Mouse (Mus musculus) left cerebral cortex, adult 11 months (tissue): ENCODE results near the gene Srd5a1.
A peak's percentile ranks its signal among the peaks of the same experiment; 100 is the strongest.

Experiments
- DNase-seq: peaks from one replicate; pipeline ENCODE4 v3.0.0; 2022; ENCODE audit warnings: low spot score

The Srd5a1 gene

DNA sequence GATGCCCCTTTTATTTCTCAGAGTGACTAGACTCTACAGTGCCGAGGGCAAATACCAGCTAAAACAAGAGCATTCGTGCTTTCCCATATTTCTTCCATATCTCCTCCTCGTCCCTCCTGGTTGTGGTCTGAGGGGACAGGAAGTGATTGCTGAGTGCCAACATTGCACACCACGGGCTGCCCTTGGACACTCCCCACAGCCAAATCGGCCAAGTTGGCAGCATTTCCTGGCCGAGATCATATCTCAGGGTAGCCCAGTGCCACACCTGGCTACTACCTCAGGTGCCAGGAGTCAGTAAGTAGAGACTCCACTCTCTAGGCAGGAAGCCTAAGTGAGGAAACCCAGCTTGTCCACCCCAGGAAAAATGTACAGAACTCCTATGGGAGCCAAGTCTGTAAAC is 70.0 kb downstream of the Srd5a1 start:
- no peak for DNase-seq

DNA sequence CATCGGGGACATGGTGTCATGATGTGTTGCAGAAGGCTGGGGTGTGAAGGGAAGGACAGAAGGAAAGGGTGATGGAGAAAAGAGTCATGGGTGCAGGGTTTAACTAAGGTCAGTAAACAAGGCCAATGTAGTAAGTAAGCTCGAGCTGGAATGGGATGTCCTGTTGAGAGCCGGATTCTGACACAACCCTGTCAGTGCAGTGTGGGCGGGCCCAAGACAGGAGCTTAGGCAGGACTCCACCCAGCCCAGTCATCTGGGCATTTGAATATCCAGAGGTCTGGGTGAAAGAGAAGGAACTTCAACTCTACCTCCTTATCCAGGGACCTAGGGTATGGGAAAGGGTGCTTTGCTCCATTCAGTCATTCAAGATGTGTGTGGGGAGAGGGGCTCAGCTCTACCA is 72.9 kb downstream of the Srd5a1 start:
- DNase-seq = no peak

DNA sequence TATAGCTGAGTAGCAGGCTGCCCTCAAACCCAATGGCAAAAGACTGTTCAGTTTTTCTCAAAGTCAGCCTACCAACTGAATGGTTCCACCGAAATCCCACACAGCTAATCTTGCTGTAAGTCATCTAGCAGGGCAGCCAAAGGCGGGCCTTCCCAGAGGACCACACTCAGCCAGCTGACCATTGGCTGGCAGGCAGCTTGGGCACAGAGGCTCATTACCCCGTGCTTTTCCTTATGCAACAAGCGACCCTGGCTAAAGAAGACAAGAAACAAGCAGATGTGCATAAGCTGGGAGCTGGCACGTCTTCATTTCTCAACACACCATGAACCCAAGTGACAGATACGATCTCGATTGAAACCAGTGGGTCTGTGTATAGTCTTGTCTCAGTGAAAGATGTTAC is 73.9 kb downstream of the Srd5a1 start:
- no peak for DNase-seq

DNA sequence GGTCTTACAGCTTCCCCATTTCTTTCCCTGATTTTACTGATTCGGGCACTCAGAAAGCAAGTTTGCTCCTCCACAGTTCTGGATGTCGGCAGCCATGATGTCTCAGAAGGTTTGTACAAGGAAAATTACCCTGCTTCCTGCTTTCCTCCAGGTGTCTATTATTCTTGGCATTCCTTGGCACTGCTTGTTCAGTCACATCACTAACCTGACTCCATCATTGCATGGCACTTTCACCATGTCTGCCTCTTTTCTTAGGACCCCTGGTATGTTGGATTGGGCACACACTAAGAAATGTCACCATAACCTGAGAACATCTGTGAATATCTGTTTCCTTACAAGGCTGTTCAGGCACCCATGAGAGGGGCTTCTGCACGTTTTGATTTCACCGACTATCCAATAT is 75.2 kb downstream of the Srd5a1 start:
- no peak for DNase-seq

DNA sequence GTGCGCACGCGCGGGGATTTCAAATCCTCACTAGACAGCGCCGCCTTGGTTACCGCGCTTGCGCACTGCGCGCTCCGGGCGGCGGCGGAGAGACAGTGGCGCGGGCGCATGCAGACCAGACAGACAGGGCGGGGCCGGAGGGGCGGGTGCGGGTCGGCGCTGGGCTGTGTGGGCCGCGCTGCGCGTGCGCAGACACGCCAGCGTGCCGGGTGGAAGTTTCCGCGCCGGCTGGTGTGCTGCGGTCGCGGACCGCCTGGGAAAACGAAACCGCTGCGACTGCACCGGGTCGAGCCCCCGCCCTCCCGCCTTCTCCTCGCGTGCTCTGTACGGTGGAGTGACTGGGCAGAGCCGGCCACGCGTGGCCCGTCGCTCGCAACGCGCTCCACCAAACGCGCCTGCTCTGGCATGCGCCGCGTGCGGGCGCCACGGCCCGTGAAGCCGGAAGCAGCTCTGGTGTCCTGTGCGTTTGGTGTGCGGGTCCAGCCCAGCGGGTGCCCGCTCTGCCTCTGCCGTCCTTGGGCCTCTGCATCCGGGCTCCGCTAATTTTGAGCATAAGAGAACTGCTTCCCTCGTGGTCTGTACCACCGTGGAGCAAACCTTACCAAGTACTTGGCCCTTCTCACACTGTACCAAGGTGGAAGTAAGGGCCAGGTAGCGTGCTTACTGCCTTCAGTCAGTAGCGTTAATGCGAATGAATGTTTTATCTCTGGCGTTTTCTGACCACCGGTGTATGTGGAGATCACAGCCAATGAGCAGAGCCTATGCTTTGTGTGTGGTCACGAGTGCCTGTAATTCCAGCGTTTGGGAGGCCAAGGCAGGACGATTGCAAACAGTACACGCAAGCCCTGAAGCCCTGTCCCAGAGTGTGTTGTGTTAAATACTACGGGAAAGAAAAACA is 76.3 kb downstream of the Srd5a1 start:
- DNase-seq = peak; percentile 97

DNA sequence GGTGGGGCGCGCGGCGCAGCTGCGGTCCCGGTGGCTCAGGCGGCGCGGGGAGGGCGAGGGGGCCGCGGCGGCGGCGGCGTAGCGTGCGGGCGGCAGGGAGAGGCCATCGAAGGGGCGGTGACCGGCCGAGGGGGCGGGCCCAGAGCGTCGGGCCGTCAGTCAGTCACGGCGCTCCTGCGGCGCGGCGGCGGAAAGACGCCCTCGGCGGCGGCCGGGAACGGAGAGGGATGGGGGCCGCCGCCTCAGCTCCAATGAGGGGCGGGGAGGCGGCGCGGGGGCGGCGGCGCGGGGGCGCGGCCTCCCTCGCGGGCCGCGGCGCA is 76.9 kb downstream of the Srd5a1 start, which contains the start of gene Tent4a:
Gene Tent4a, minus strand, starts transcription at position 284 of the 320 bp plus-strand sequence.
- DNase-seq = no peak

DNA sequence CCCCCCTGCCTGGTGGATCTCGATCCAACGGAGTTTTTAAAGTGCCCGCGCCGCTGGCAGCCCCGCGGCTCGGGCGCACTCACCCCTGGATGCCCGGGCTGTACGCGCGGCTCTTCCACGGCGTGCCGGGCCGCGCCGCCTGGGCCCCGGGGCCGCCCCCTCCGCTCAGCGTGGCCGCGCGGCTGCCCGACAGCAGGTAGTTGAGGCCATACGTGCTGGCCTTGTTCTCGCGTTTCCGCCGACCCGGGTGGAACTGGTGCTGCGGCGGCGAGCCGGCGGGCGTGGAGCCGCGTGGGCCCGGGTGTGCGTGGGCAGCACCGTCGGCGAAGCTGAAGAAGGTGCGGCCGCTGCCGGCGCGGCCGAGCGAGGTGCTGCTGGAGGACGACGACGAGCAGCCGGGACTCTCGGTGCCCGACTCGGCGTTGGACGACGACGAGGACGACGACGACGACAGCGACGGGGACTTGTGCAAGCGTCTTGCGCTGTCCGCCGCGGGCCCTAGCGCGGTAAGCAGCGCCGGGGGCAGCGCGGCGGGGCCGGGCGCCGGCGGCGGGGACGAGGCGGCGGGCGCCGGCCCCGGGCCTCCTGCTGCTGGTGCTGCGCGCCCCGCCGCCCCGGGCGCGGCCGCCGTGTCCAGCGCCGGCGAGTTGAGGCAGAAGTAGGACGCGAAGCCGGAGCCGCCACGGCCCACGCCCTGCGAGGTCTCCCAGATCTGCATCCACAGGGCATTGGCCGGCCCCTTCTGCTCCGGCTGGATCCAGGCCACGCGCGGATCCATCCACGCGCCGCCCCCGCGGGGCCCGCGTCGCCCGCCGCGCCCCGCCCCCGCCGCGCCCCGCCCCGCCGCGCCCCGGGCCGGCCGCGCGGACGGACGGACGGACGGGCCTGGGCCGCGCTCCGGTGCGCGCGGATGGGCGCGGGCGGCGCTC is 77.6 kb downstream of the Srd5a1 start, which contains the start of gene Nsun2:
Gene Nsun2, plus strand, starts transcription at position 342 of the 929 bp plus-strand sequence.
- DNase-seq = no peak

DNA sequence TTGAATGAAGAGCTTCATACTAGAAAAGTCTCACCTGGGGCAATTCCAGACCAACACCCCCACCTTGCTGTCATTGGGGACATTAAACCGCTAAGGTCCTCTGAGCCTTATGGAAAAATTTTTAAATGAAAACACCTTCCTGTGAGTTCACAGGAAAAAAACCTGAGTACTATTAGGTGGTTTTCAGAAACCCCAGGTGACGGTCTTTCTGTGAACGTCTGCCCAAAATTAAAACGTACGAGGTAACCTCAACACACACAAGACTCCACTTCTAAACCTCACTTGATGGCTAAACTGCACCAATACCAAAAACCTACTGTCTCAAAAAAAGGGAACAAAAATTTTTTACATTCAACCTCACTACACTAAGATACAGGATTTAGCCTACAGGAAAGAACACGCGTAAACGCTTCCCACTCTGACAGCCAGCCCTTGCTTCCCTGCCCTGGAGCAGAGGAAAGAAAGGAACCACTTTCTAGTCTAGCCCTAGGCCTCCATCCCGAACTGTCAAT is 78.3 kb downstream of the Srd5a1 start:
- no peak for DNase-seq

DNA sequence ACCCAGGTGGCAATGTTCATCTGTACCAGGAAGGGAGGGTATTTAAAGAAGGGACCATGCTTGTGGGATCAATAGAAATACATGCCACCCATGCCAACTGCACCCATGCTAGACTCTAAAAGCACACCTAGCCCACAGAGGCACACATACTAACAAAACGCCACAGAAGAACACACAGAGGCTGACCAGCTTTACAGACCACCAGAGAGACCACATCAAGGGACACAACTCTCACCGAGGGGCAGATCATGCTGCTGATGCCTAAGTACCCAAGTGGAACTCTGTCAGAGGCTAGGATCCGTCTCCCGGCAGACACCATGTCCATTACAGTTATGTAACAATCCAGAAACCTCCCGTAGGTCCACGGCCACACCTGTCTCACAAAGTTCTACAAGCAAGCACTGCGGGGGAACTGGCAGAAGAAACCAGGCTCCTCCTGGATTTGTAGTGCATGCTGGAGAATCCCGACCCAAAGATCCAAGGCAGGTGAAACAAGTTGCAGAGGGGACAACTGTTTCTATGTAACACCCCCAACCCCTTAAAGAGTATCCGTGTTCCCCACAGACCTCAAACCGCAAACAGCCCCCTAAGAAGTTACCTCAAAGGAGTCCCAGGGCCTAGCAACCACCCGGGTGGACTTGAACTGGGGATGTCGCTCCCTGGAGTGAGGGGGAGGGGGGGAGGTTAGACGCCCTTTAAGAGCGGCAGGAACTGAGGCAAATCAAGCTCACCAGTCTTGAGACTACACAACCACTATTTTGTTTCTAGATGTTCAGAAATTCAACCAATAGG is 78.9 kb downstream of the Srd5a1 start:
- no peak for DNase-seq

DNA sequence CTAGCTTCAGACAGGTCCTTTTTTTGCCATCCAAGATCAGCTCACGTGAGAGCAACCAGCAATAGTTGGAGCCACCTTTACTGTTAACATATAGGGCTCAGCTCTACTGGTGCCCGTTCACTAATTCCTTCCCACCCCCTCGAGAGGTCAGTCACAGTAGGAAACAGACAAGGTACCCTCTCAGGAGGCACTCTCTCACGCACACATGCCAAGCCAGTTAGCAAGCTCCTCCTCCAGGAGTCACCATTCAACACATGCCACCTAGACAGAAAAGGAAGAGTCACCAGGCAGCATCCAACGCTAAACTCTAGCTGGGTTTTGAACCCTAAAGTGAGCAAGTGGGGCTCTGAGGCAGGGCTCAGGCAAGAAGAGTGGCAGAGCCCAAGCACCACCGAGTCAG is 79.8 kb downstream of the Srd5a1 start:
- DNase-seq = no peak

DNA sequence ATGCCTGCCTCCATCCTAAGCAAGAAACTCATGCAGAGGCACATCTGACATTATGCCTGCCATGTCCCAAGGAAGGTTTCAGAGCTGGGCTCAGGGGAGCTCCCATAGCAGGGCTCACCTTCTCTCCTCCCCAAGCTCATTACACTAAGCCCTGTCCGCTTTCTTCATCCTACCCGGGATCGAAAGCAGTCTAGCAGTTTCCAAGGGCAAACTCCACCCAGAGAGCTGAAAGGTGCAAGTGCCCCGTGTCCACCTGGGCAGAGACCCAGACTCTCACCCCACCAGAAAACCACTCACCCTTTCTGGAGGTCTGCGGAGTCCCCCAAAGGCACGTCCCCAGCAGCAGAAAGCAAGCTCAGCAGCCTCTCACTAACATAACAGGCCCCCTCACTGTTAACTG is 80.3 kb downstream of the Srd5a1 start:
- DNase-seq = no peak

DNA sequence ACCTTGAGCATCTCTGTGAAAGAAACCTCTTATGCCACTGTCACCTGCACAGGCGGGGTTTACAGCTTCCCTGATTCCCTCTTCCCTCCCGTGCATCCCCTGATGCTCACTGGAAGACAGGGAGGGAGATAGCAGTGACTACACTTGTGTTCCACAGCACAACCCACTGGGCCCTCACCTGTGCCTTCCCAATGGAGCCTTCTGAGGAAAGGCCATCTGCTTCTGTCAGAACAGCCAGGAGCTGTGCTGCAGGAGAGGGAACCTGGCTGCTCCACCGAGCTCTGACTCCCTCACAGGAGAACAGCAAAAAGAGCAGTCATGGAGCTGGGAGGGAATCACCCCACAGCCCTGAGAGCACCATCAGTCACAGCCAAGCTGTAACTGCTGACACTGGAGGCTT is 81.1 kb downstream of the Srd5a1 start:
- no peak for DNase-seq

DNA sequence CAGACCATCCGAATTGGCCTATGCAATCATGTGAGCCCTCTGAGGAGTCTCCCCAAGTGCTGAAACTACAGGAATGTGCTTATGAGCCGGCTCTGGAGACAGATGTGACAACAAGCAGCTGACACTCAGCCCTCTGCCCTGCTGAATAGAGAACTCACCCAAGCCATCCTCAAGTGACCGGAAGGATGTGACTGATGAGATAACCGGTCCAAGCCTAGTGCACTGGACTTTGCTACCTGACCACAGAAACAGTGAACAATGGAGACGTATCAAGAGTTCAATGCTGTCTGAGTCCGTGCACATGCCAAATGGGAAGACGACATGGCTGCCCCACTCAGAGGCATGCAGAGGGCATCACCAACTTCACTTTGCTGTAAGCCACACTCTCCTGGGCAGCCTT is 82.7 kb downstream of the Srd5a1 start:
- no peak for DNase-seq

DNA sequence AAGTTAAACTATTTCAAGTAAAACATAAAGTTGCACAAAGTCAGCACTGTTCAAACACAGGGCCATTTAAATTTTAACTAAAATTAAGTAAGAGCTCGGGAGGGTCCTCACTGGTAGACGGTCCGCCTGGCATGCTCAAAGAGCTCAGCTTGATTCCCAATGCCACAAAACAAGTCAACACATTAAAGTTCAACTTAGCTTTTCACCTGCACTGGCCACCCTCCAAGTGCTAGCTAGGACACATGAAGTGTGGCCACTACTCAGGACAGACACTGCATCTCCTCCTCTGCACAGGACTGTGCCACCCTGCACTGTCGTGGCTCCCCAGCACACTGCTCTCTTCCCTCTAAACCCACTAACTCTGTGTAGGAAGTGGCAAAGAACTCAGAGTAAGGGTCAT is 85.4 kb downstream of the Srd5a1 start:
- DNase-seq = no peak

DNA sequence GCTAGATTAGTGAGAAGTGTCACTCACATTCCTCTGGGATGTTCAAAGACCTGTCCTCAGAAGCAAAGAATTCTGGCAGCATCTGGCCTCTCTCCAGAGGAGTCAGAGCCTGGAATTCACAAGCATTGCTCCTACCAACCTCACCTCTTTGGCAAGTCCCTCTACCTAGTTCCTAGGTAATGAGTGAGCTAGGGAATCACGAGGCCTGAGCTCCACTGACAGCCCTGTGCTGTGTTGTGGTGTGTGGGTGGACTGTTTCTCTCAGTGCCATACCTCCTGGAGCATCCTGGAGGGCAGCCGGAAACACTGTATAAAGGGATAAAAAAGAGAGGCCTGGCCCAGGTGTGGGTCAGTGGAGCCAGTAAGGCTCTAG is 87.1 kb downstream of the Srd5a1 start:
- no peak for DNase-seq
